Mouse (Mus musculus) liver, embryonic 14.5 days (tissue): ENCODE measurements around the gene Vps4b.

Experiments used
- CTCF ChIP-seq: IDR thresholded peaks from 2 replicates; pipeline ENCODE4 v1.5.1; 2016; ENCODE audit warnings: antibody characterized with exemption, low read depth, control low read depth
- EP300 ChIP-seq: IDR thresholded peaks from 2 replicates; pipeline ENCODE4 v1.6.1; 2016; ENCODE audit warnings: antibody characterized with exemption, low read depth

GRCm38 (mm10) chr1:106758734-106759571 is 37.6 kb downstream of the Vps4b start:
- TF ChIP-seq CTCF, result no peak
- no peak for TF ChIP-seq EP300
